Mouse (Mus musculus) embryo, embryonic 10.5 days (tissue): Measurements from ENCODE around the gene Cst3.

ENCODE experiments used
- DNase-seq: peaks from one replicate; pipeline ENCODE4 v3.0.0-alpha.2; 2015; ENCODE audit warnings: low spot score

Cst3 gene

DNA sequence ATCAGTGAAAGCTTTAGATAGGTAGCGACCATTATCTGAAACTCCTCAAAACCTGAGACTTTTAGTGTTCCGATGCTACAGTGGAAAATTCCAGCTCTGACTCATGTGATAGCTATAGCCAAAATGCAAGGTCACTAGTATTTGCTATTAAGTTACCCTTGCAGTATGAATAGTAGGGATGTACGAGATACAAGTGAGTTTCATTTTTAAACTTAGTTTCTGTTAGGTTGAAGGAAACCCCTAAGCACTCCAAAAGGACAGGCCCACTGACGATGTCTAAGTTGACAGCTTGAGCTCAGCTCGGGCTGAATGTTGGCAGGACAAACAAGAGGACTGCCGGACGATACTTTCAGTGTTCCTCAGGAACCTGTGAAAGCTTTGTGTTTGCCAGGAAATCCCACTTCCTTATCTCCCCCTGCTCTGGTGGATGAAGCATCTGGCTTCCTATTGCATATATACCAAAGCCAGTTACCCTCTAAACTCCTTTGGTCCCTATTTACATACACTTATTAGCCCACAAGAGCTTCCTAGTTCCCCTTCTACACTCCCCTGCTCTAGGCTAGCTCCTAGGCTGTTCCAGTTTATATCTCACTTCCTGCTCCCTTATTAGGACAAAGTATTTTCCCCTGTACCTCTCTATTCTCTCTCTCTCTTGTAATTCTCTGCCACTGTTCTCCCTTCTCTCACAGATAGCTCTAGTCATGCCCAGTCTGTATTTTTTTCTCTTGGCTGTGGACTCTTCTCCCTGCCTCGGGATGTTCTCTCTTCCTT is 18.7 kb downstream of the Cst3 start:
- no peak for DNase-seq

DNA sequence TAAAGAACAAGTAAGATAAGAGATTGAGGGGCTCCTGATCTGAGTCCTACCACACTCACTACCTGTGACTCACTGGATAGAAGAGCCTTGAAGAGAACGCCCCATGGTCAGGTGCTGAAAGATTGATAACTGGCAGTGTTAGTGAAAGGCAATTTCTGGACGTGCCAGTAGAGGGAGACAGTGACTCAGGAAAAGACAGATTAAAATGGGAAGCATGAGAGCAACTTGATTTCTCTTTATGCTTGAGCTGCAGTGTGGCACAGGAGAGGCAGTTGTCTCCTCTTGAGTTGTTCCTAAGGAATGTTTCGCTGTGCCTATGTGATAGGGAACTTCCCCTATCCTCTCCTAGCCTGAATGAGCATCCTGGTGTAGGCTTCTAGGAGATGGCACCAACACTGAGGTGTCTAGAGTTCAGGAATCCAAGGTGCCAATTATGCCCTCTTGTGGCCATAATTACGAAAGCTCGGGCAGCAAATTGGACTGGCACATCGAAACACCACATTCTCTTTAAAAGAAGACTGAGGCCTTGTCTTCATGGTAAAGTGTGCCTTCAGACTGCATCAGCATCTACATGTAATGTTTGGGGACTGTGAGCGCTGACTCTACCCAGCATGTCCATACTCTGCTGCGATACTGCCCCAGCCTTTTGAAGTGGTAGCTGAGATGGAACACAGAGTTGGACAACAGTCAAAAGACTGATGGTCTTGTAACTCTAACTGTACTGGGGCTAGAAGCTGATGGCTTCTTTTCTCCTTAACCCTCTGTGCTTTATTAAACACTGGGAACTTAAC is 24.2 kb downstream of the Cst3 start:
- peak; percentile 84 for DNase-seq

- no peak for DNase-seq
These were observed 36.3 kb downstream of the Cst3 start for GRCm38 (mm10) chr2:148839224-148839623.

DNA sequence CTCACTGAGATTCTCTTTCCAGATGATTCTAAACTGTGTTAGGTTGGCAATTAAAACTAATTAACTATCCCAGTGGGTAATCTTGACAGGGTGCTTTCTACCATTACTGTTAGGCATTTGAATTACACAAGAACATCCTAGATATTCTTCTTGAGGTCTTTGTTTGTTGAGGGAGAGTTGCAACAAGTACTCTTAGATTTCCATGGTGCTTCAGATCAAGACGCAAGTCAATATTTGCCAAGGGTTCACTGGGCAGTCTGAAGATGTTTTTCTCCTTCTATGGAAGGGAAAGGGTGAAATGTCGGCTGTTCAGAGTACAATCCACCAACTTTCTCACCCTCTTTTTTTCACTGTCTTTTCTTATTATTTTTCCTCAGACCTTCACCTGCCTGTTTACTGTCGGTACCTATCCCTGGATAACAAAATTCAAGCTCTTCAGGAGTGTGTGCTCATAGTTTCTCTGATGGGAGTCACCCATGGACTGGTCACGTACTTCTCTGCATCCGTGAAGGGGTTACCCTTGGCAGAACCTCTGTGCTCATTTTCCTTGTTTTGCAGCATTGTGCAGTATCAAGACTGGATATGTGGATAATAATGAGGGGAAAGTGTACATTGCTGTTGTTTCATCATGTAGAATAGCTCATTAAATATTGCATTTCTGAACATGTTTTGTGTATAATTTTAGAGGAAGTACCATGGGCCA is 37.3 kb downstream of the Cst3 start:
- no peak for DNase-seq

DNA sequence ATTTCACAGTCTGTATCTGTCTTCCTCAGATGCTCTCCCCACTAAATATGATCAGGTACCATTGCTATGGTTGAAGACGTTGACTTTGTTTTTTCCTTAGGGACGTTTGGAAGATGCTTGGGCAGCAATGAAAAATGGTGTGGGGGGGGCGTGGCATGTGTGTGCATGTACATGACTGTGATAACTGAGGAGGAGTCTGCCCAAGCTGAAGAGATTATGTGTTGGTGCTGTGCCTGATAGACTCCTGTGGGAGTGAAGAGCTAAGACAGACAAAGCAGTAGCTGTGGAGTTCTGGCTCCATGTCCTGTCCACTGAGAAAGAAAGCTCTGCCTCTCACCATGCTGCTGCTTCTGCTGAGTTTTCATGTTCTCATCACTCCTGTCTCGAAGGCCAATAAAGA is 40.6 kb downstream of the Cst3 start, which contains the start of gene Cst9:
TSS of gene Cst9 (plus strand) at position 236 of the 400 bp plus-strand sequence.
- no peak for DNase-seq

- DNase-seq: no peak
These were observed 49.5 kb downstream of the Cst3 start for GRCm38 (mm10) chr2:148825986-148826385.
